Mouse (Mus musculus): ENCODE measurements around the gene Plekhh1. TPM values are rescaled to one million over a fixed set of nuclear protein-coding genes. Genes with fewer than 3 reads are reported as not detected.

Gene Plekhh1
- polyA plus RNA-seq, 1 experiment from 2014 or later, result 1.7 TPM

- Histone ChIP-seq H3K36me3 (no peaks in the 10 kb centered on the region), H3K4me3 (no peak overlapping the region), H3K9ac (replicated peaks) (no peak overlapping the region), H3K27me3 (no peaks in the 10 kb centered on the region), H3K27ac (replicated peaks) (no peak overlapping the region), H3K4me1 (no peaks in the 10 kb centered on the region), H3K9me3 (no peaks in the 10 kb centered on the region), H3K4me2 (replicated peaks) (no peak overlapping the region)
- WGBS, result 77% methylated on average over 7 of the region's 7 CpGs
- no peak for ATAC-seq (replicated peaks)
Observed at GRCm38 (mm10) chr12:79060766-79061652, 32.0 kb downstream of the Plekhh1 start.

DNA sequence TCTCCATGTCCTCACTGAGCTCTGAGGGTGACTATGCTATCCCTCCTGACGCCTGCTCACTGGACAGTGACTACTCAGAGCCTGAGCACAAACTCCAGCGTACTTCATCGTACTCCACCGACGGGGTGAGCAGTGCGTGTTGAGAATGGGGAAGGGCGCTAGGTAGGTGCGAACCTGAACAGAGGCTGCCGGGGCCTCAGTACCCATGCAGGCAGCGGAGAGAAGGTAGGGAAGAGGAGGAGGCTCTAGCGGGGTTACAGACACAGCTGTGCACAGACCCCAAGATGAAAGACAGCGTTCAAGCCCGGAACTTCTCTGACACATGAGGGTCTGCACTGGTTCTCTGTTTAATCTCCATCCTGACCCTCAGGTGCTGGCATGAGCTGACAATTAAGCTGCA is 35.5 kb downstream of the Plekhh1 start:
- H3K9ac ChIP-seq (replicated peaks), result no peak overlapping the region
- H3K27me3 ChIP-seq, result no peaks in the 10 kb centered on the region
- 93% methylated on average over 13 of the region's 13 CpGs for WGBS
- ATAC-seq (replicated peaks), result no peak
- no peaks in the 10 kb centered on the region for H3K9me3 ChIP-seq
- no peak overlapping the region for H3K4me3 ChIP-seq
- no peak overlapping the region for H3K4me2 ChIP-seq (replicated peaks)
- H3K36me3 ChIP-seq, result no peaks in the 10 kb centered on the region
- H3K27ac ChIP-seq (replicated peaks), result no peak overlapping the region
- no peaks in the 10 kb centered on the region for H3K4me1 ChIP-seq

- Histone ChIP-seq H3K4me2 (replicated peaks) (no peak overlapping the region), H3K9me3 (no peaks in the 10 kb centered on the region), H3K36me3 (no peaks in the 10 kb centered on the region), H3K9ac (replicated peaks) (no peak overlapping the region), H3K4me3 (no peak overlapping the region), H3K27ac (replicated peaks) (no peak overlapping the region), H3K4me1 (no peaks in the 10 kb centered on the region), H3K27me3 (no peaks in the 10 kb centered on the region)
- 89% methylated on average over 9 of the region's 9 CpGs for WGBS
- ATAC-seq (replicated peaks), result no peak
Observed at GRCm38 (mm10) chr12:79066431-79066830, 37.5 kb downstream of the Plekhh1 start.

GRCm38 (mm10) chr12:79067526-79067925 is 38.6 kb downstream of the Plekhh1 start:
- H3K9ac ChIP-seq (replicated peaks), result no peak overlapping the region
- H3K9me3 ChIP-seq, result no peaks in the 10 kb centered on the region
- WGBS, result 94% methylated on average over 5 of the region's 5 CpGs
- H3K4me3 ChIP-seq, result no peak overlapping the region
- no peak overlapping the region for H3K27ac ChIP-seq (replicated peaks)
- H3K27me3 ChIP-seq, result no peaks in the 10 kb centered on the region
- no peaks in the 10 kb centered on the region for H3K4me1 ChIP-seq
- ATAC-seq (replicated peaks), result no peak
- H3K4me2 ChIP-seq (replicated peaks), result no peak overlapping the region
- H3K36me3 ChIP-seq, result no peaks in the 10 kb centered on the region

- Histone ChIP-seq H3K9ac (replicated peaks) (no peak overlapping the region), H3K36me3 (peaks cover 3% of the 10 kb centered on the region; the same call in 1 of the 2 replicates), H3K9me3 (no peaks in the 10 kb centered on the region), H3K27me3 (no peaks in the 10 kb centered on the region), H3K27ac (replicated peaks) (no peak overlapping the region), H3K4me1 (no peaks in the 10 kb centered on the region), H3K4me2 (replicated peaks) (no peak overlapping the region), H3K4me3 (no peak overlapping the region)
- WGBS, result 94% methylated on average over 11 of the region's 11 CpGs
- no peak for ATAC-seq (replicated peaks)
Observed at GRCm38 (mm10) chr12:79068306-79068705, 39.3 kb downstream of the Plekhh1 start.

DNA sequence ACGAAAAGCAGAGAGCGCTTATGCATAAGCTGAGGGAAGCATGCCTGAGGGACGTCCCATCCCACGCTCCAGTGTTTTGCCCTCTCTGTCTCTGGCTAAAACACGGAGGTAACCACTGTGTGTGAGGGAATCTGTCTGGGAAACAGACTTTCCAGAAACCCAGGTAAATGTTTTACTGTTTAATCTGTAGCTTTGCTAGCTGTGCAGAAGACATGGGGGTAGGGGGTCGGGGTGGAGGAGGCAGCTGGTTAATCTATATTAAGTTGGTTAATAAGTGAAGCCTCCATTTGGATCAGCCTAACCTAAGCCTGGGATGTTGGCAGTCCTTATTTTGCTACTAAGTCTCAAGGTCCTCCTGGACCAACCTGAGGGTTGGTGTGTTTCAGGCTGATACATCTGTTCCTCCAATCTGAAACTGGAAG is 40.2 kb downstream of the Plekhh1 start:
- ATAC-seq (replicated peaks), result no peak
- Histone ChIP-seq H3K4me3 (no peak overlapping the region), H3K9me3 (no peaks in the 10 kb centered on the region), H3K36me3 (peaks cover 8% of the 10 kb centered on the region; the same call in 1 of the 2 replicates), H3K9ac (replicated peaks) (no peak overlapping the region), H3K27ac (replicated peaks) (no peak overlapping the region), H3K27me3 (no peaks in the 10 kb centered on the region), H3K4me2 (replicated peaks) (no peak overlapping the region), H3K4me1 (no peaks in the 10 kb centered on the region)
- 93% methylated on average over 6 of the region's 6 CpGs for WGBS

DNA sequence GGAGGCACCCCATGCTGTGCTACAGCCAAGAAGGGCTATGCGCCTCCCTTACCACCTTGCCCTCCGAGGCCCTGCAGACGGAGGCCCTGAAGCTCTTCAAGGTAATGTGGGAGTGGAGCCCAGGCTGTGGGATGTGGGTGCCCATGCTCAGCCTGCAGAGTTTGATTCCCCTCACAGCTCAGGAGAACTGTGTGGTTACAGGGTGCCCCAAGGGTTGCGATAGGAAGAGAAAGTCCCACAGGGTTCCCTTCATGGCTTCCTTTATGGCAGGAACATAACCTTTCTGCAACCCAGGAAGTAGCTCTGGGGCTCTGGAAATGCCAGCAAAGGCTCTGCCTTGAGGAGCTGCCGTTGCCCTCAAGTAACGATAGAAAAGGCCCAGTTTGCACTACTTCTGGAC is 41.0 kb downstream of the Plekhh1 start:
- 87% methylated on average over 6 of the region's 6 CpGs for WGBS
- Histone ChIP-seq H3K4me2 (replicated peaks) (no peak overlapping the region), H3K9me3 (no peaks in the 10 kb centered on the region), H3K4me1 (no peaks in the 10 kb centered on the region), H3K36me3 (peaks cover 14% of the 10 kb centered on the region; the same call in 1 of the 2 replicates), H3K27ac (replicated peaks) (no peak overlapping the region), H3K4me3 (no peak overlapping the region), H3K9ac (replicated peaks) (no peak overlapping the region), H3K27me3 (no peaks in the 10 kb centered on the region)
- no peak for ATAC-seq (replicated peaks)

GRCm38 (mm10) chr12:79070736-79071333 is 41.9 kb downstream of the Plekhh1 start:
- Histone ChIP-seq H3K9ac (replicated peaks) (no peak overlapping the region), H3K27ac (replicated peaks) (no peak overlapping the region), H3K4me2 (replicated peaks) (no peak overlapping the region), H3K9me3 (no peaks in the 10 kb centered on the region), H3K27me3 (no peaks in the 10 kb centered on the region), H3K36me3 (peaks cover 20% of the 10 kb centered on the region; the same call in 1 of the 2 replicates), H3K4me1 (no peaks in the 10 kb centered on the region), H3K4me3 (no peak overlapping the region)
- WGBS, result 88% methylated on average over 9 of the region's 9 CpGs
- ATAC-seq (replicated peaks), result no peak

GRCm38 (mm10) chr12:79072576-79072975 is 43.6 kb downstream of the Plekhh1 start:
- H3K4me3 ChIP-seq, result no peak overlapping the region
- no peak overlapping the region for H3K4me2 ChIP-seq (replicated peaks)
- no peaks in the 10 kb centered on the region for H3K27me3 ChIP-seq
- no peaks in the 10 kb centered on the region for H3K4me1 ChIP-seq
- H3K27ac ChIP-seq (replicated peaks), result no peak overlapping the region
- H3K9ac ChIP-seq (replicated peaks), result no peak overlapping the region
- no peaks in the 10 kb centered on the region for H3K9me3 ChIP-seq
- ATAC-seq (replicated peaks), result no peak
- peaks cover 32% of the 10 kb centered on the region for H3K36me3 ChIP-seq
- 96% methylated on average over 6 of the region's 6 CpGs for WGBS

DNA sequence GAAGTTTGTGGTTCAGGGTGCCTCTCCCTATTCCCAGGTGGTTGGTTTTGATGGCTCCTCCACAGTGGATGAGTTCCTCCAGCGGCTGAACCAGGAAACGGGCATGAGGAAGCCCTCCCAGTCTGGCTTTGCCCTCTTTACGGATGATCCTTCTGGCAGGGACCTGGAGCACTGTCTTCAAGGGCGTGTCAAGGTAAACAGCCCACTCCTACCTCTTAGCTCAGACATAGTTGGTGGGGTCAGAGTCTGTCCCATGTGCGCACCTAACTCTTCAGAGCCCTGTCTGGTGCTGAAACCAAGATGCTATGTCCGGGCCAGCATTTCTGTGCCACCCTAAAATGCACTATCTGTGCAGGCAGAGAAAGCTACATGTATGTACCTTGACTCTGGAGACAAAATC is 44.4 kb downstream of the Plekhh1 start:
- Histone ChIP-seq H3K27ac (replicated peaks) (no peak overlapping the region), H3K36me3 (peaks cover 35% of the 10 kb centered on the region), H3K4me2 (replicated peaks) (no peak overlapping the region), H3K27me3 (no peaks in the 10 kb centered on the region), H3K4me3 (no peak overlapping the region), H3K4me1 (no peaks in the 10 kb centered on the region), H3K9ac (replicated peaks) (no peak overlapping the region), H3K9me3 (no peaks in the 10 kb centered on the region)
- ATAC-seq (replicated peaks), result no peak
- WGBS, result 92% methylated on average over 6 of the region's 6 CpGs

DNA sequence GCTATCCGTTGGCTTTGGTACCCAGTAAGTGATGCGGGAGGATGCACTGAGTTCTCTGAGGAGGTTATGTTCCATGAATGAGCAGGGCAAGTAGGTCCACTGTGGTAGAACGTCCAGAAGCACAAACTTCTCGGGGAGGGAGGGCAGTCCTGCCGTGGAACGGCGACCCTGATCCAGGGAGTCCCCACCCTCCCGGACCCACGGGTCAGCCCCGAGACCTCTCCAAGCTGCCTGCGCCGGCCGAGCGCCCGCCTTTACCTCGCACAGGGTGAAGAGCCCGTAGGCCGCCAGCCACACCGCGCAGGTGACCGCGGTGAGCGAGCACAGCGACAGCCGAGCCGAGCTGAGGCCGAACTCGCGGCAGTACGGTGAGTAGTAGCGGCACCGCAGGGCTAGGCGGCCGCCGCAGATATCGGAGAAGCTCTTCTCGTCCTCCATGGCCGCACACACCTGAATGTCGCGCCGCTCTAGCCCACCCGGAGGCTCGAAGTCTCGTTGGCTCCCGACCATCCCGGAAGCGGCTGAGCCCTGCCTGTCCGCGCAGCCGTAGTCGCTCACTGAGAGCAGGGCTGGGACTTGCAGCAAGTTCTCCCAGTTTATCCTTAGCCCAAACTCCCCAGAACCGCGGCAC is 60.3 kb downstream of the Plekhh1 start, which contains the start of gene Pigh:
Pigh (minus strand) TSS at position 470 of the 631 bp plus-strand sequence.
- Histone ChIP-seq H3K27ac (replicated peaks) (peak within 1 kb of the TSS; percentile 42; the same call in 1 of the 2 replicates), H3K9me3 (no peaks in the 10 kb centered on the region), H3K4me1 (peaks cover 11% of the 10 kb centered on the region), H3K27me3 (no peaks in the 10 kb centered on the region), H3K4me2 (replicated peaks) (peak within 1 kb of the TSS; percentile 68), H3K4me3 (peak within 1 kb of the TSS; percentile 88), H3K9ac (replicated peaks) (peak within 1 kb of the TSS; percentile 95), H3K36me3 (no peaks in the 10 kb centered on the region)
- WGBS, result under 1% methylated on average over 53 of the region's 53 CpGs
- ATAC-seq (replicated peaks), result peak; percentile 99

DNA sequence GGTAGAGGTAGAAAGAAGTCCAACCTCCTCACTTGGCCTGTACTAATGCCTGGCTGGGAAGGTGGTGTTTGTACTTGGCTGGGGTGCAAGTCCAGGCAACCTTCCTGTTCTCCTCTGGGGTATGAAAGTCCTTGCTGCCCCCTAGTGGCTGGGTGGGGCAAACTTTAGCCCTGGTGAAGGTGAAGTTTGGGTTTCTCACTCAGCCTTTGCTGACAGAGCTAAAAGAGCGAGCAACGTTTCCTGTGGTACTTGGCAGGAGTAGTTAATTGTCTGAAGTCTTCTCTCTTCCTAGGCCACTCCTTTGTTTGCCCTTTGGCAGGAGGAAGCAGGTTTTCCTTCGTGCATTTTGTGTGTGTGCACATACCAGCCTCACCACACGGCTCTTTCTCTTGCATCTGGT is 63.6 kb downstream of the Plekhh1 start:
- Histone ChIP-seq H3K36me3 (no peaks in the 10 kb centered on the region), H3K9ac (replicated peaks) (no peak overlapping the region), H3K4me1 (peaks cover 11% of the 10 kb centered on the region), H3K4me3 (no peak overlapping the region), H3K9me3 (no peaks in the 10 kb centered on the region), H3K27me3 (no peaks in the 10 kb centered on the region), H3K27ac (replicated peaks) (no peak overlapping the region), H3K4me2 (replicated peaks) (no peak overlapping the region)
- 50% methylated on average over 4 of the region's 4 CpGs for WGBS
- ATAC-seq (replicated peaks), result no peak
